Mouse (Mus musculus) CH12.LX (cell line): ENCODE data around the gene Rhod. TPM values are rescaled to one million over a fixed set of nuclear protein-coding genes. Genes with fewer than 3 reads are reported as not detected.

ENCODE experiments used
- DNase-seq: peaks from one replicate; pipeline ENCODE4 v3.0.0-alpha.2; 2013; ENCODE audit errors: extremely low read depth
- H3K27ac ChIP-seq: 2 replicates; pipeline ENCODE4 v1.5.1; 2012; ENCODE audit warnings: low read depth, mild to moderate bottlenecking, control low read depth, moderate library complexity; ENCODE audit not compliant: insufficient read depth
- H3K27me3 ChIP-seq: replicated peaks from 2 replicates; pipeline ENCODE3; 2012; ENCODE audit warnings: inconsistent platforms
- H3K36me3 ChIP-seq, 2 experiments: replicated peaks in 1 of 2; 2 replicates each; pipeline versions ENCODE3 to v1.6.1; 2012; ENCODE audit warnings: inconsistent platforms in 1 of 2, low read length in 1 of 2, mild to moderate bottlenecking in 1 of 2, mixed read lengths in 1 of 2, moderate library complexity in 1 of 2; ENCODE audit not compliant: control insufficient read depth in 1 of 2, insufficient read depth in 1 of 2
- H3K4me1 ChIP-seq, 2 experiments: 2 replicates each; pipeline ENCODE4 v1.6.1; 2012; ENCODE audit warnings: inconsistent platforms in 1 of 2, moderate library complexity in 1 of 2; ENCODE audit not compliant: insufficient read depth in 2 of 2, control insufficient read depth in 1 of 2
- H3K4me2 ChIP-seq: 2 replicates; pipeline ENCODE4 v1.6.1; 2012; ENCODE audit warnings: low read depth, mild to moderate bottlenecking, control low read depth; ENCODE audit not compliant: poor library complexity, insufficient read depth, severe bottlenecking
- H3K4me3 ChIP-seq, 3 experiments: fragments of 150-350 bp in 1 of 3; sonication (generic) in 1 of 3; replicated peaks in 1 of 3; 2 replicates each; pipeline versions ENCODE3 to v1.5.1; 2011 to 2012; ENCODE audit warnings: low read depth in 2 of 3, low read length in 2 of 3, mild to moderate bottlenecking in 2 of 3, moderate library complexity in 2 of 3, control low read depth in 1 of 3, improper control_type of control experiment in 1 of 3, inconsistent platforms in 1 of 3, mixed read lengths in 1 of 3; ENCODE audit not compliant: poor library complexity in 1 of 3
- H3K79me2 ChIP-seq: replicated peaks from 2 replicates; pipeline ENCODE4 v1.6.1; 2012; ENCODE audit warnings: mild to moderate bottlenecking, moderate library complexity; ENCODE audit not compliant: control insufficient read depth, poor library complexity, insufficient read depth, severe bottlenecking; ENCODE audit errors: extremely low read depth
- H3K9ac ChIP-seq: 2 replicates; pipeline ENCODE4 v1.6.1; 2012; ENCODE audit warnings: low read depth, mild to moderate bottlenecking, control low read depth, moderate library complexity; ENCODE audit not compliant: insufficient read depth
- H3K9me3 ChIP-seq: replicated peaks from 2 replicates; pipeline ENCODE3; 2012; ENCODE audit warnings: low read length, inconsistent platforms, mixed read lengths
- CHD1 ChIP-seq: IDR thresholded peaks from 2 replicates; pipeline ENCODE4 v1.6.1; 2012; ENCODE audit warnings: low read depth, low read length, improper control_type of control experiment, inconsistent platforms
- CTCF ChIP-seq, 2 experiments: IDR thresholded peaks in 1 of 2; conservative IDR thresholded peaks in 1 of 2; 2 replicates each; pipeline ENCODE4 v1.5.1; 2011 to 2012; ENCODE audit warnings: low read depth in 2 of 2, low read length in 2 of 2, improper control_type of control experiment in 1 of 2, inconsistent platforms in 1 of 2, mild to moderate bottlenecking in 1 of 2, moderate library complexity in 1 of 2
- E2F4 ChIP-seq: IDR thresholded peaks from 2 replicates; pipeline ENCODE4 v1.6.1; 2011; ENCODE audit warnings: low read depth, low read length, improper control_type of control experiment; ENCODE audit not compliant: insufficient replicate concordance
- ELF1 ChIP-seq: IDR thresholded peaks from 2 replicates; pipeline ENCODE4 v1.6.1; 2014; ENCODE audit warnings: low read depth, mild to moderate bottlenecking, inconsistent platforms, low read length, improper control_type of control experiment
- ETS1 ChIP-seq: conservative IDR thresholded peaks from 2 replicates; pipeline ENCODE4 v1.6.1; 2012; ENCODE audit warnings: low read depth, mild to moderate bottlenecking, inconsistent platforms, low read length, improper control_type of control experiment, moderate library complexity
- HCFC1 ChIP-seq: IDR thresholded peaks from 2 replicates; pipeline ENCODE4 v1.6.1; 2012; ENCODE audit warnings: low read depth, mild to moderate bottlenecking, inconsistent platforms, low read length, improper control_type of control experiment
- IRF4 ChIP-seq: IDR thresholded peaks from 2 replicates; pipeline ENCODE4 v1.6.1; 2014; ENCODE audit warnings: low read depth, mild to moderate bottlenecking, inconsistent platforms, low read length, improper control_type of control experiment
- MAFK ChIP-seq: IDR thresholded peaks from 2 replicates; pipeline ENCODE4 v1.6.1; 2011; ENCODE audit warnings: low read length, improper control_type of control experiment; ENCODE audit not compliant: insufficient replicate concordance
- MAX ChIP-seq: IDR thresholded peaks from 2 replicates; pipeline ENCODE4 v1.6.1; 2011; ENCODE audit warnings: low read length, improper control_type of control experiment
- MYC ChIP-seq: IDR thresholded peaks from 2 replicates; pipeline ENCODE4 v1.6.1; 2011; ENCODE audit warnings: low read depth, mild to moderate bottlenecking, improper control_type of control experiment, low read length
- NELFE ChIP-seq: IDR thresholded peaks from 2 replicates; pipeline ENCODE4 v1.6.1; 2011; ENCODE audit warnings: low read depth, low read length, improper control_type of control experiment
- NRF1 ChIP-seq: IDR thresholded peaks from 2 replicates; pipeline ENCODE4 v1.6.1; 2014; ENCODE audit warnings: low read depth, mild to moderate bottlenecking, inconsistent platforms, low read length, improper control_type of control experiment, moderate library complexity
- POLR2A ChIP-seq: IDR thresholded peaks from 2 replicates; pipeline ENCODE4 v1.6.1; 2011; ENCODE audit warnings: low read depth, mild to moderate bottlenecking, improper control_type of control experiment, low read length
- RAD21 ChIP-seq: IDR thresholded peaks from 2 replicates; pipeline ENCODE4 v1.6.1; 2011; ENCODE audit warnings: low read depth, mild to moderate bottlenecking, low read length, improper control_type of control experiment, moderate library complexity
- RCOR1 ChIP-seq: conservative IDR thresholded peaks from 2 replicates; pipeline ENCODE4 v1.6.1; 2012; ENCODE audit warnings: low read depth, mild to moderate bottlenecking, inconsistent platforms, low read length, improper control_type of control experiment
- SMC3 ChIP-seq: IDR thresholded peaks from 2 replicates; pipeline ENCODE4 v1.6.1; 2011; ENCODE audit warnings: low read depth, low read length, improper control_type of control experiment
- TBP ChIP-seq: conservative IDR thresholded peaks from 2 replicates; pipeline ENCODE4 v1.6.1; 2011; ENCODE audit warnings: low read depth, low read length, improper control_type of control experiment
- UBTF ChIP-seq: IDR thresholded peaks from 2 replicates; pipeline ENCODE4 v1.6.1; 2012; ENCODE audit warnings: low read depth, mild to moderate bottlenecking, inconsistent platforms, low read length, improper control_type of control experiment, moderate library complexity
- USF1 ChIP-seq: IDR thresholded peaks from 2 replicates; pipeline ENCODE4 v1.6.1; 2014; ENCODE audit warnings: low read depth, mild to moderate bottlenecking, inconsistent platforms, low read length, improper control_type of control experiment
- USF2 ChIP-seq: conservative IDR thresholded peaks from 2 replicates; pipeline ENCODE4 v1.6.1; 2011; ENCODE audit warnings: low read depth, low read length, improper control_type of control experiment
- ZKSCAN1 ChIP-seq: IDR thresholded peaks from 2 replicates; pipeline ENCODE4 v1.6.1; 2012; ENCODE audit warnings: low read depth, inconsistent platforms, low read length, improper control_type of control experiment, borderline replicate concordance
- ZMIZ1 ChIP-seq: IDR thresholded peaks from 2 replicates; pipeline ENCODE4 v1.6.1; 2012; ENCODE audit warnings: low read depth, mild to moderate bottlenecking, inconsistent platforms, low read length, improper control_type of control experiment
- dilution Hi-C: fragments of 300-500 bp; cut with MboI; formaldehyde crosslinking; loops from 2 replicates; pipeline ENCODE4 v1.14.3; 2020; ENCODE audit warnings: low sequenced_read_pairs; ENCODE audit not compliant: extremely low pct_unique_long_range_greater_than_20kb, extremely low pct_ligation_motif_present
- in situ Hi-C: fragments of 300-500 bp; cut with MboI; formaldehyde crosslinking; loops from 3 replicates; pipeline ENCODE4 v1.14.3; 2019; ENCODE audit warnings: low sequenced_read_pairs, low pct_ligation_motif_present, low pct_unique_long_range_greater_than_20kb, mixed read lengths
- polyA plus RNA-seq: library from polyadenylated mRNA; unstranded; fragments of >175 nt; gene quantifications from 2 replicates; pipeline ENCODE4 v1.2.1, GENCODE M21; 2012; ENCODE audit warnings: low read depth; ENCODE audit not compliant: insufficient read length
- total RNA-seq, 2 experiments: library from RNA; depleted of rRNA; stranded (reverse); fragments of 300-350 nt in 1 of 2; fragments of >200 nt in 1 of 2; gene quantifications; 2 replicates each; pipeline ENCODE4 v1.2.3; 2012 to 2014

Gene Rhod
- total and polyA plus RNA-seq, 3 experiments, result 14.4 to 20.1 (median 19.3) TPM

DNA sequence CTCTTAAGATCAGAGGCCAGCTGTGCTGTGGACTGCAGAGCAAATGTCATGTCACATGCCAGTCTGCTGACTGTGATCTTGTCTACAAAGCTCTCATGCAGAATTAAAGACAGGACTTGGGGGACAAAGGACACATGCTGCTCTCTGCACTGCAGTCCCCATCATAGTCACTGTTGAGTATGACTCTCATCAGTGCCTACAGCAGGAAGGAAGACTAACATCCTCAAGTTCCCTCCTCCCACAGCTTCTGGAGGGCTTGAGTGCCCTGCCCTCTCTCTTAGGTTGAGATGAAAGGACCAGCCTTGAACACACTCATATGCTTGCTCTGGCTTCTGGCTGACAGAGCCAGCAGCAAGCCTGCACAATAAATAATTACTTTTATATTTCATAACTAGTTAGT is 21.5 kb downstream of the Rhod start:
- in situ Hi-C loops (no loop called here), dilution Hi-C loops (no loop called here)
- peaks cover 0 to 9% of the 10 kb centered on the region in 2 experiments for H3K36me3 ChIP-seq
- H3K79me2 ChIP-seq, result no peaks in the 10 kb centered on the region
- no peak overlapping the region for H3K4me3 ChIP-seq
- H3K27ac ChIP-seq, result no peak overlapping the region
- H3K9me3 ChIP-seq, result no peaks in the 10 kb centered on the region
- no peak for TF ChIP-seq USF1
- TF ChIP-seq UBTF, result no peak
- TF ChIP-seq TBP, result no peak
- TF ChIP-seq E2F4, result no peak
- no peak for TF ChIP-seq RCOR1
- TF ChIP-seq MAX, result no peak
- TF ChIP-seq ZKSCAN1, result no peak
- TF ChIP-seq POLR2A, result no peak
- no peak for TF ChIP-seq ETS1
- TF ChIP-seq MYC, result no peak
- TF ChIP-seq MAFK, result no peak
- TF ChIP-seq ZMIZ1, result no peak
- no peaks in the 10 kb centered on the region for H3K27me3 ChIP-seq
- no peak overlapping the region for H3K4me2 ChIP-seq
- no peak overlapping the region for H3K9ac ChIP-seq
- peaks cover 0 to 8% of the 10 kb centered on the region in 2 experiments; a peak in 1 of 4 replicates for H3K4me1 ChIP-seq
- no peak for DNase-seq

DNA sequence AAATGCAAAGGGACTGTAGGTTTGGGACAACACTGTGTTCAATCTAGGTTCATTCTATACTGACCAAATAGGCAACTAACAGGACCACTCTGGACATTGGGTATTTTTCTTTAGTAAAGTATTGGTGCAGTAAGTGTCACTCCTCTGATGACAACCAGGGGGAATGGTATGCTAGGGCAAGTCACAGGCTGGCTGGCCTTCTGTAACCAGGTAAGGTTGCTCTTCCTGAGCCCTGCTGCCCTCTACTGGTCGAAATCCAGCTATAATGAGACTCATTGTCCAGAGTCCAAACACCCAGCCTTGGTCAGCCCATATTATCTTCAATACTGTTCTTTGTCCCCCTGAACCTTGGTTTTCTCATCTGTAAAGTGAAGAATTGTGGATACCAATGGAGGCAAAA is 22.0 kb downstream of the Rhod start:
- no peak overlapping the region for H3K4me3 ChIP-seq
- in situ Hi-C loops (no loop called here), dilution Hi-C loops (no loop called here)
- peaks cover 0 to 5% of the 10 kb centered on the region in 2 experiments for H3K36me3 ChIP-seq
- H3K27me3 ChIP-seq, result no peaks in the 10 kb centered on the region
- no peaks in the 10 kb centered on the region for H3K79me2 ChIP-seq
- H3K9ac ChIP-seq, result no peak overlapping the region
- peaks cover 0 to 5% of the 10 kb centered on the region in 2 experiments; a peak in 1 of 4 replicates for H3K4me1 ChIP-seq
- no peak overlapping the region for H3K27ac ChIP-seq
- 0 out of 2 replicates have a peak, but pooled peaks have one; percentile 9 for TF ChIP-seq IRF4
- peak; percentile 34; the same call in 1 of the 2 replicates for TF ChIP-seq ELF1
- no peak for TF ChIP-seq CHD1
- TF ChIP-seq RAD21, result peak; percentile 89
- peak; percentile 47; the same call in 1 of the 2 replicates for TF ChIP-seq NELFE
- TF ChIP-seq MAFK, result no peak
- TF ChIP-seq TBP, result no peak
- TF ChIP-seq NRF1, result no peak; the same call in 1 of the 2 replicates
- no peak for TF ChIP-seq ETS1
- no peak for TF ChIP-seq MAX
- peak; percentile 53 to 95; a peak in 3 of 4 replicates for TF ChIP-seq CTCF (conservative IDR thresholded peaks at IDR 0.05 in 1 of 2, IDR thresholded peaks at IDR 0.05 in 1 of 2; ENCODE audit: low read depth in 2 of 2, low read length in 2 of 2)
- TF ChIP-seq HCFC1, result 0 out of 2 replicates have a peak, but pooled peaks have one; percentile 16
- peak; percentile 80 for TF ChIP-seq SMC3
- TF ChIP-seq USF2, result no peak
- H3K4me2 ChIP-seq, result no peak overlapping the region
- no peaks in the 10 kb centered on the region for H3K9me3 ChIP-seq
- DNase-seq, result peak; percentile 71
